ENCODE assay signal across 29 mouse cellular contexts in the genomic region with DNA sequence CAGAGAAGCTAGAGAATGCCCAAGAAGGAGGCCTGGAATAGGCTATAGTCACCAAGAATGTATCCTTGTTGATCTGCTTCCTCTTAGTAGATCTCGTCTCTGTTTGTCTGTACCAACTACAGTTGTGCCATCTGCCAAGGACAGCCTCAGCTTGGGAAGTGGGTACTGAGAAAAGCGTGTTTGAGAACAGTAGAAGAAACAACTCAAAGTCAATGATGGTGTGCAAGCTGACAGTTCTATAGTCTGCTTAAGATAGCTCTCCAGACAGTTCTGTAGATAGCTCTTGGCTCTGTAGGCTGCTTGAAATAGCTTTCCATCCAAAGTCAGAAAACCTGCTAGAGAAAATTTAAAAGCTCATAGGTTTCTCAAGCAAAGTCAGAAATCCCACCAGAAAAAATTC.
A peak's percentile ranks its signal among the peaks of the same experiment; 100 is the strongest.
DNase-seq lines count a peak whose midpoint lies in the region; ATAC-seq and TF ChIP-seq lines count a peak whose summit lies in the region.
"Had no signal": no experiment of that assay in that cellular context is flagged by ENCODE, and none has a peak within 500 bp of the region (broad histone marks: within the 10 kb centered on the region; RNA-seq: fewer than 3 reads in every experiment).

No protein-coding gene starts in this region.

- H3K9ac ChIP-seq in forebrain, postnatal 0 days: no peak overlapping the region
- H3K9ac ChIP-seq: forebrain, embryonic 13.5 days; heart, embryonic 12.5 days; hindbrain, embryonic 14.5 days; liver, embryonic 14.5 days; lung, embryonic 14.5 days; stomach, embryonic 15.5 days had no signal

- no peaks in the 10 kb centered on the region for H3K9me3 ChIP-seq in forebrain, postnatal 0 days (ENCODE audit: low read length)
- no peaks in the 10 kb centered on the region for H3K9me3 ChIP-seq in forebrain, embryonic 10.5 days
- H3K9me3 ChIP-seq: forebrain, embryonic 13.5 days; heart, embryonic 12.5 days; stomach, embryonic 15.5 days had no signal

- no peak overlapping the region for H3K4me2 ChIP-seq in forebrain, postnatal 0 days (ENCODE audit: low read depth)
- H3K4me2 ChIP-seq: forebrain, embryonic 13.5 days; heart, embryonic 12.5 days; hindbrain, embryonic 14.5 days; lung, embryonic 14.5 days; stomach, embryonic 15.5 days had no signal

- H3K36me3 ChIP-seq in forebrain, postnatal 0 days (ENCODE audit: insufficient read depth): peaks cover 11% of the 10 kb centered on the region; the same call in 1 of the 2 replicates
- peaks cover 10% of the 10 kb centered on the region for H3K36me3 ChIP-seq in forebrain, embryonic 10.5 days (replicated peaks)

- H3K27me3 ChIP-seq in forebrain, postnatal 0 days (ENCODE audit: insufficient read depth, low read length): no peaks in the 10 kb centered on the region
- H3K27me3 ChIP-seq in forebrain, embryonic 10.5 days (ENCODE audit: poor library complexity, severe bottlenecking): no peaks in the 10 kb centered on the region
- H3K27me3 ChIP-seq: forebrain, embryonic 13.5 days; heart, embryonic 12.5 days; Patski; stomach, embryonic 15.5 days had no signal

- H3K4me1 ChIP-seq in forebrain, postnatal 0 days (ENCODE audit: insufficient read depth): no peaks in the 10 kb centered on the region
- H3K4me1 ChIP-seq in forebrain, embryonic 10.5 days: no peaks in the 10 kb centered on the region
- H3K4me1 ChIP-seq: forebrain, embryonic 13.5 days; heart, embryonic 12.5 days; stomach, embryonic 15.5 days had no signal

- DNase-seq in forebrain, postnatal 0 days: no peak
- DNase-seq in forebrain, embryonic 10.5 days (ENCODE audit: extremely low spot score, low spot score): no peak
- DNase-seq in right cerebral cortex, adult 2 months (ENCODE audit: low spot score in 2 of 2): peak; percentile 6 to 10
- no peak for DNase-seq in right cerebral cortex, postnatal 4 days
- peak; percentile 28 to 60 for DNase-seq in right cerebral cortex, postnatal 10 days (ENCODE audit: low spot score in 2 of 2)
- DNase-seq in urinary bladder, postnatal 25 days (ENCODE audit: low spot score): no peak
- DNase-seq in adrenal gland, adult 8-10 months: no peak
- DNase-seq: adrenal gland, postnatal 25 days; cerebellum, adult 18-20 months; cerebellum, postnatal 14 days; gastrocnemius, adult 2 months; heart, adult 2 months; kidney, adult 9 months; kidney, postnatal 10 days; layer of hippocampus, postnatal 36 days; liver; lung, embryonic 14.5 days; lung, postnatal 14 days; midbrain, embryonic 14.5 days; retina, postnatal 1 day; thymus, postnatal 14 days had no signal

- TF ChIP-seq CTCF in forebrain, postnatal 0 days (IDR thresholded peaks at IDR 0.05; ENCODE audit: low read depth): no peak

- no peak overlapping the region for H3K27ac ChIP-seq in forebrain, postnatal 0 days (ENCODE audit: low read depth, low read length)
- H3K27ac ChIP-seq in forebrain, embryonic 10.5 days: no peak overlapping the region
- H3K27ac ChIP-seq: forebrain, embryonic 13.5 days; gastrocnemius, adult 2 months; heart, adult 2 months; hindbrain, embryonic 14.5 days; liver, embryonic 14.5 days; stomach, embryonic 15.5 days had no signal

- H3K4me3 ChIP-seq in forebrain, postnatal 0 days (ENCODE audit: low read depth, low read length): no peak overlapping the region
- no peak overlapping the region for H3K4me3 ChIP-seq in forebrain, embryonic 10.5 days
- H3K4me3 ChIP-seq: erythroblast, embryonic 14.5 days; forebrain, embryonic 13.5 days; gastrocnemius, adult 2 months; heart, adult 2 months; heart, embryonic 12.5 days; stomach, embryonic 15.5 days had no signal

- ATAC-seq in forebrain, postnatal 0 days: 0 out of 2 replicates have a peak, but pooled peaks have one; percentile 40
- ATAC-seq: forebrain, embryonic 13.5 days; intestine, postnatal 0 days; Patski had no signal

- WGBS in forebrain, postnatal 0 days: 49% methylated on average over 2 of the region's 2 CpGs
- 93% methylated on average over 2 of the region's 2 CpGs for WGBS in forebrain, embryonic 10.5 days

Comparison
In these comparisons a context has a peak if more than half of its experiments do, and no peak if none do; other contexts are left out.
1. DNase-seq: peak in right cerebral cortex, adult 2 months (2 of 2) and right cerebral cortex, postnatal 10 days (2 of 2); none in forebrain, postnatal 0 days (single experiment), forebrain, embryonic 10.5 days (single experiment), right cerebral cortex, postnatal 4 days (single experiment), urinary bladder, postnatal 25 days (single experiment) and adrenal gland, adult 8-10 months (single experiment).